Mouse (Mus musculus): ENCODE data around the gene Rps21. TPM values are rescaled to one million over a fixed set of nuclear protein-coding genes. Genes with fewer than 3 reads are reported as not detected.

Rps21 gene
- 785 TPM for polyA plus RNA-seq (2017; shearing (Covaris generic))

DNA sequence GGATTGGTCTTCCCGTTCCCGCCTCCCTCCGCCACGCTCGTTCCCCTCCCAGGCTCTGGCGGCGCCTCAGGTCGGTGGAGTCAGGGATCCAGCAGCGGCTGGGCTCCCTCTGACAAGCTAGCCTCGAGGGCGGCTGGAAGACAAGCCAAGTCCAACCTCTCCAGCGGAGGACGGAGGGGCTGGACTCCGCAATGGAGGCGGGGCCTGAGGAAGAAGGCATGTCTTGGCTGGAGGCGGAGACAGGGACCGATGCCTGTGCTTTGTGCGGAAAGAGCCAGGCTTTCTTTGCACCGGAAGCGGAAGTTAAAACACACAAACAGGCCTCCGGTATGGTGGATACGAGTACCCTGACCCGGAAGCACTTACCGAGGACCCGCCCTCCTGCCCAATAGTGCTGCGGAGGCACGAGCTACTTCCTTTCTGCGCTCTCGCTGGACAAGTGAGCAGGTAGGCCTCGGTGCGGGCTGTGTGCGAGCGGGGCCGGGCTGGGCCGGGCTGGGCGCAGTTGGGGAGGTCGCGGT is at the start of gene Rps21:
Gene Rps21, plus strand, starts transcription at position 377 of the 521 bp plus-strand sequence.

DNA sequence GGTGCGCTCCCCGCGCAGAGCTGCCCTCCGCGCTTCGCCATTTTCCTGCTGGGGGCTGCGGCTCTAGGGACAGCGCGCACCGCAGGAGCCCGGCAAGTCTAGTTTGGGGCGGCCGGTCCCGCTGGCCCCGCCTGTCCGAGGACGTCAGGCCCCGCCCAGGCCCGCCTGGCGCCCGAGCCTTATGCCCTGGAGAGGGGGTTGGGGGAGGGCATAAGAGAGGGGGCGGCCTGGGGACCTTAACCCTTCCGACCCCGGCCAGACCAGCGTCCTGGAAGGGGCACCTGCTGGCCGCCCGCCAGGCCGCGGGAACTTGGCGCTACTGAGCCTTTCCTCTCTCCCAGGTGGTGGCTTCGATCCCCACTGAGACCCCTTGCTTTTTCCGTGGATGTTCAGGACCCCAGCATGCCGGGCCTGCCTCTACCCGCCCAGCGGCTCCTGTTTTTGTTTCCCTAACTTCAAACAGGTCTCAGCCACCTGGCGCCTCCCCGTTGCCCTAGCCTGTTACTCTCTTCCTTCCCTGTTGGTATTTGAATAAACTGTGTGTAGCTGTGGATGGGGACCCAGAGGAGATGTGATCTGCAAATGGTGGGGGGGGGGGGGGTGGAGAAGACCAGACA is 31.3 kb upstream of the Rps21 start, which contains the start of gene Lama5:
Gene Lama5, minus strand, starts transcription at position 98 of the 617 bp plus-strand sequence.

DNA sequence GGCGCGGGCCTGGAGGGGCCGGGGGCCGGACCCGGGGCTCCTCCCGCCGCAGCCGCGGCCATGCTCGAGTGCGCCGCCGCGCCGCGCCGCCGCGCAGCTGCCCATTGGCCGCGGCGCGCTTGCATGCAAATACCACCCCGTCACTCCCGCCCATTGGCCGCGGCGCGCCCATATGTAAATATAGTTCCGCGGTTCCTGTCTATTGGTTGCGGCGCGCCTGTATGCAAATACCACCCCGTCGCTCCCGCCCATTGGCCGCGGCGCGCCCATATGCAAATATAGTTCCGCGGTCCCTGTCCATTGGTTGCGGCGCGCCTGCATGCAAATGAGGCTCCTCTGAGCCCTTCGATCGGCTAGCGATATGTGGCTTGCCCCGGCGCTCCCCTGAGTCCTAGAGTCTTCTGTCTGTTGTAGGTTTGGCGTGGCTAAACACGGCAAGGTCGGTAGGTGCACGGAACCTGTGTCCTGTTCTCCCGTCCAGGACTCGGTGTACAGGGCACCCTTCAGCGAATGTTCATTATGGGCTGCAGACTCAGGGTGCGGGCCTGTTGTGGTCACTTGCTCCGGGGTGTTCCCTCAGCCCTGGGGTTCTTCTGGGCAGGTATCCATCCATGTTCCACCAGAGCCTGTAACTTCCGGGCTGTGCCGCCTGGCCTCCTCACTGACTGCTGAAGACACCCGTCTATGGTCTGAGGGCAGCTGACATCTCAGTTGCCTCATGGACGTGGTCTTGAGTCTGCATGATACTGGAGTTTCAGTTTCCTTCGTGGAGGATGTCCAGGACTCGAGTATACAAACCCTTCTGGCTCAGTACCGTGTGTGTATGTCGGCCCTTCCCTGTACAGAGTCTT is 16.4 kb downstream of the Rps21 start, which contains the start of gene Cables2:
Gene Cables2, minus strand, starts transcription at position 103 of the 851 bp plus-strand sequence.

DNA sequence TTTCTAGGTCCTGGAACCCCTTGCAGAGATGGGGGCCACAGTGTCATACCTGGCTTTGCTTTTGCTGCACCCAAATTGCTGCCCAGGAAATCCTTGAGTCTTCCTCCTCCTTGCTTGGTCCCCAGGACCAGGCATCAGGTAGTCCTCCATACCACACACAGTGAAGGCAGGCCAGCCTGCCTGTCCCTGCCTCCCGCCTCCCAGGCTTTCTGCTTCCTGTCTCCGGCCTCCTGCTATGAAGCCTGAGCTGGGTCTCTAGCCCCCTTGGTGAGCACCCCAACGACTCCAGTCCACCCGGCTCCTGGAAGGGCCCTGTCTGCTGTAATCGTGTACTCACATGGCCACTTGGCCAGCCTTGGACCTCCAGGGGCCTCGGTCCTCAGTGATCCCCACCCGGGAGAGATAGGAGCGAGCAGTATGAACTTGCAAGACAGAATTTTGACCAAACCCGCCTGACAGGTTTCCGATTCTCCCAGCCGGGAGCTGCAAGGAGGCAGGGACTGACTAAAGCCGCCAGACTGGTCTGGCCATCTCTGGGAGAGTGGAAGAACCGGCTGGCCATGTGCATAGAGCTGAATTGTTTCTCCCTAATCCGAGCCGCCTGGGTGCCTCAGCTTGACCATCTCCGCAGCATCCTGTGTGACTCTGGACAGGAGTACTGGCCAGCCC is 32.4 kb downstream of the Rps21 start, which contains the start of gene Rbbp8nl:
Gene Rbbp8nl, minus strand, starts transcription at position 440 of the 669 bp plus-strand sequence.

Other genes with a start within 250 kb of the Rps21 start
- 5.2 TPM for gene Lsm14b, start 232.4 kb upstream of the Rps21 start, polyA plus RNA-seq (2017; shearing (Covaris generic))
- gene Psma7, start 214.9 kb upstream of the Rps21 start, polyA plus RNA-seq (2017; shearing (Covaris generic)) = 355 TPM
- gene Ss18l1, start 214.9 kb upstream of the Rps21 start, polyA plus RNA-seq (2017; shearing (Covaris generic)) = 4.0 TPM
- 38.8 TPM for gene Mtg2, start 186.8 kb upstream of the Rps21 start, polyA plus RNA-seq (2017; shearing (Covaris generic))
- not detected for gene Hrh3, start 152.9 kb upstream of the Rps21 start, polyA plus RNA-seq (2017; shearing (Covaris generic))
- 35.2 TPM for gene Osbpl2, start 138.1 kb upstream of the Rps21 start, polyA plus RNA-seq (2017; shearing (Covaris generic))
- 163 TPM for gene Adrm1, start 85.9 kb upstream of the Rps21 start, polyA plus RNA-seq (2017; shearing (Covaris generic))
- not detected for gene Lama5, start 31.5 kb upstream of the Rps21 start, polyA plus RNA-seq (2017; shearing (Covaris generic))
- 75.3 TPM for gene Cables2, start 16.1 kb downstream of the Rps21 start, polyA plus RNA-seq (2017; shearing (Covaris generic))
- not detected for gene Rbbp8nl, start 32.5 kb downstream of the Rps21 start, polyA plus RNA-seq (2017; shearing (Covaris generic))
- not detected for gene Gata5, start 77.3 kb downstream of the Rps21 start, polyA plus RNA-seq (2017; shearing (Covaris generic))
- gene Slco4a1, start 198.9 kb downstream of the Rps21 start, polyA plus RNA-seq (2017; shearing (Covaris generic)) = 6.4 TPM
- 0.22 TPM for gene Ntsr1, start 242.6 kb downstream of the Rps21 start, polyA plus RNA-seq (2017; shearing (Covaris generic))

All from effector memory CD4-positive, alpha-beta T cell, adult 7 months (primary cell).